Mouse (Mus musculus) gastrocnemius, postnatal 36 days (tissue): ENCODE results near the gene Csf2rb2. TPM values are rescaled to one million over a fixed set of nuclear protein-coding genes. Genes with fewer than 3 reads are reported as not detected.

Source experiments
- microRNA-seq, 2 experiments: library from miRNA; unstranded; fragments of <30 nt; microRNA quantifications; one replicate each; pipeline ENCODE4 v1.2.0; 2021
- total RNA-seq, 2 experiments: library from RNA; stranded (reverse); gene quantifications; 2 replicates each; pipeline ENCODE4 v1.2.3; 2021

Csf2rb2 gene
- total RNA-seq, 2 experiments from 2014 or later: 0.31 to 0.44 TPM

Small RNA genes lying within 50 kb of the gene (microRNA-seq; reads per million reads assigned to microRNA genes)
- gene Mir7676-1: 0 reads per million in 2 experiments
- gene Mir7676-2: 0 reads per million in 2 experiments

Other genes with a start within 250 kb of the Csf2rb2 start
- not detected for gene Cacng2, start 185.7 kb downstream of the Csf2rb2 start, total RNA-seq
- 10 to 100 TPM; 18.0 to 27.2 TPM for gene Ift27, start 131.6 kb downstream of the Csf2rb2 start, total RNA-seq
- over 10,000 TPM; 16,417 to 20,637 TPM for gene Pvalb, start 99.3 kb downstream of the Csf2rb2 start, total RNA-seq
- 1 to 10 TPM in 1 of 2 experiments, under 1 TPM in 1; 0.91 to 1.2 TPM for gene Ncf4, start 60.9 kb downstream of the Csf2rb2 start, total RNA-seq
- gene Csf2rb, start 20.0 kb upstream of the Csf2rb2 start, total RNA-seq: 1 to 10 TPM in 1 of 2 experiments, under 1 TPM in 1; 0.69 to 1.2 TPM
- gene Tex33, start 90.2 kb upstream of the Csf2rb2 start, total RNA-seq: not detected
- gene Tst, start 100.2 kb upstream of the Csf2rb2 start, total RNA-seq: 10 to 100 TPM; 22.1 to 24.1 TPM
- gene Mpst, start 100.7 kb upstream of the Csf2rb2 start, total RNA-seq: 10 to 100 TPM; 55.3 to 59.5 TPM
- 10 to 100 TPM; 14.2 to 15.9 TPM for gene Kctd17, start 122.8 kb upstream of the Csf2rb2 start, total RNA-seq
- gene Tmprss6, start 162.9 kb upstream of the Csf2rb2 start, total RNA-seq: not detected
- not detected for gene Il2rb, start 189.6 kb upstream of the Csf2rb2 start, total RNA-seq
- gene C1qtnf6, start 225.7 kb upstream of the Csf2rb2 start, total RNA-seq: 10 to 100 TPM in 1 of 2 experiments, 1 to 10 TPM in 1; 9.4 to 11.2 TPM
- gene Sstr3, start 239.0 kb upstream of the Csf2rb2 start, total RNA-seq: not detected